Mouse (Mus musculus): ENCODE results near the gene Gm11213.

The Gm11213 gene

DNA sequence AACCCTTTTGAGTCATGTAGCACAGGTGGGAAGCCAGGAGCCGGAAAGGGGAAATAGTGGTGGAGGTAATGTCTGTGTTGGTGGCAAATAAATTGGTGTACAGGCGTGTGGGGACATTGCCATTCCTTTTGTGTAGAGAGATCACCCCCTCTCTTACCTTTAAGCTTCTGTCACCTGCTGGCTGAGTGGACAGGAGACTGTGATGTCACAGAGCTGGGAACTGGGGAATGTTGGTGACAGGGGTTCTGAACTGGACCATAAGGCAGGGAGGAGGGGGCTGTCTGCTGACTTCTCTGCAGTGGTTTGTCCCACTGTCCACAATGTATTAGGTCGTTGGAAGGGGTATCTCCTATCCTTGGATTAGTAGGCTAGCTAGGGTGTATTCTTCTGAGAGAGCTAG, at the start of gene Gm11213:
Gene Gm11213 (minus strand): TSS at position 317 of the 400 bp plus-strand sequence.
- DNase-seq (ENCODE audit: low read depth, low spot score): no peak

DNA sequence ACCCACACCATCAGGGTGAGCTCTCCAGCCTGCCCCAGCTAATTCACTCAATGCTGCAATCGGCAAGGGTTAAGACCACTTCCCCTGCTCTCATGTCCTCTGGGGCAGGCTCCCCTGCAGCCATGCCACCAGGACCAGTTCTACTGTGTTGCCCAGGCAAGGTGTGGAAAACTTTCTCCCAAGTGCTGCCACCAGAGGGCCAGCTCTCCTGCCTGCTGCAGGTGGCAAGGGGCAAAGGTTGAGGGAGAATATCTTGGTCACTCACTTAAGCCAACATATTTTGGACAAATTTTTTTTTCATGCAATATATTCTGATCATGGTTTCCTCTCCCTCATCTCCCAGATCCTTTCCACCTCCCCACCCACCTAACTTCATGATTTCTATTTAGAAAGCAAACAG, 49.3 kb upstream of the Gm11213 start:
- DNase-seq (ENCODE audit: low read depth, low spot score): no peak

GRCm38 (mm10) chr4:63643956-63644726, 39.1 kb upstream of the Gm11213 start:
- no peak for DNase-seq (ENCODE audit: low read depth, low spot score)

GRCm38 (mm10) chr4:63639842-63640241, 34.8 kb upstream of the Gm11213 start:
- DNase-seq (ENCODE audit: low read depth, low spot score): no peak

DNA sequence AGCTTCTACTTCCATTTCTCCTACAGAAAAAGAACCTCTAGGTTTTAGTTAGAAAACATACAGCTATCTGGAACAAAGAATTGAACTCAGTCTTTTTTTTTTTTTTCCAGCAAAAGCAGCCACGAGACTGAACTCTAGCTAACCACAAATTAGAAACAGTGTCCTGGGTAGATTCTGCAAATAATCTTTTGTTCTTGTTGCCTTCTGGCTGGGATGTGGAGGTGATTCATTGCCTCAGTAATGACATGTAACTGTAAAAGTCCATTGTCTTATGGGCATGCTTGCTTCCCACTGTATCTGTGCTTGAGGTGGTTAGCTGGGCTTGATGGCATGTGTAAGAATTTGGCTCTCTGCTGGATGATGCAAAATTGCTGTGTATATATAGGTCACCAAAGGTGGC, 33.5 kb upstream of the Gm11213 start:
- DNase-seq (ENCODE audit: low read depth, low spot score): no peak

DNA sequence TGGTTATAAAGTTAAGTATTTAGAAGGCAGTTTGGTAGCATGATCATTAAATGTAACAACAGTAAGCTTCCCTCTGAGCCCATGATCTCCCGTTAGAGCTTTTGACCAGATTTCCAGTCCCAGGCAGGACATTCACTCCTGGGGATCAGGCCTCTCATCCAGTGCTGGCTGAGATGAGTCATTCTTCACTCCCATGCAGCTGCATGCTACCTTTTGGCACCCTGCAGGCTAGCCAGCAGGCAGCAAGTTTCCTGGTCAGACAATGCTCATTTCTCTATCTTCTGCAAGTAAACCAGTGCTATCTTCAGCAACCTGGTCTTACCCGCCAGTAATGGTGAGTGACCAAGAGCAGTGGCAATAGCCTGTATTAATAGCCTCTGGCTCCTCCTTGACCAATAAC, 28.1 kb upstream of the Gm11213 start:
- DNase-seq (ENCODE audit: low read depth, low spot score): no peak

DNA sequence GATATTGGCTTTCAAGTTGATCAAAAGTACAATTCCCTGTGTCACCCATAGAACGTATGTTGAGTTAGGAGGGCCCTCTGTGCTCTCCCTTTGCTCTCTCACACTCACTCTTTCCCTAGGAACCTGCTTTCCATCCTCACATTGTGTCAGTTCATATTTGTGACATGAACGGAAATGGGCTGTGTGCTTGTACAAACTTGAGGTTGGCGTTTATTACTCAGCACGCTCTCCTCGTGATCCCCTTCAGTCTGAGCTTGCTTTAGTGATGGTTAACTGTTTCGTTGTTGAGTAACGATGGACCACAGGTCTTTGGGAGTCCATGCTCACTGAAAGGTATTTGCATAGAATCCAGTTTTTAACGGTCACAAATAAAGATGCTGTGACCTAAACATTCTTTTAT, 22.1 kb upstream of the Gm11213 start:
- no peak for DNase-seq (ENCODE audit: low read depth, low spot score)

- DNase-seq (ENCODE audit: low read depth, low spot score): no peak
Observed at GRCm38 (mm10) chr4:63625563-63626080, 20.6 kb upstream of the Gm11213 start.

DNA sequence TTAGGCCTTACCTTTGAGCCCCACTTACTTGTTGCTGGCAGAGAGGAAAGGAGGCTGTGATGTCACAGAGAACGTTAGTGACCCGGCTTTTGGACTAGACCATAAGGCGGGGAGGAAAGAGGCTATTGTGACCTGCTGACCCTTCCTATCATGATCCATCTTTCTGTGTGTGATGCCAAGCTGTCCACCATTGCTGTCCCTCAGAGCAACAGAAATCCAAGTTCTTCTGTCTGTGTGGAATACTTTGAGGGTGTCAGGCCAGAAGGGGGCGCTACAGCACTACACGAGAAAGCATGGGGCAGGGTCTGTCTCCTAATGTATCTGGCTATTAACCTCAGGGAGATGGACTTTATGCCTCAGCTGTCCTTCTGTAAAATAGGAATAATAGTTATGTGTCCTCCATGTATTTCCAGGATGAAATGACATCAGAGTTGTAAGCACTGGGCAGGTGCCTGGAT, 17.3 kb upstream of the Gm11213 start, which contains the start of gene Tex48:
Gene Tex48 (minus strand): TSS at position 51 of the 458 bp plus-strand sequence.
- DNase-seq (ENCODE audit: low read depth, low spot score): no peak

GRCm38 (mm10) chr4:63621861-63622260, 16.8 kb upstream of the Gm11213 start:
- DNase-seq (ENCODE audit: low read depth, low spot score): no peak

GRCm38 (mm10) chr4:63608391-63608790, 3.3 kb upstream of the Gm11213 start:
- DNase-seq (ENCODE audit: low read depth, low spot score): no peak

DNA sequence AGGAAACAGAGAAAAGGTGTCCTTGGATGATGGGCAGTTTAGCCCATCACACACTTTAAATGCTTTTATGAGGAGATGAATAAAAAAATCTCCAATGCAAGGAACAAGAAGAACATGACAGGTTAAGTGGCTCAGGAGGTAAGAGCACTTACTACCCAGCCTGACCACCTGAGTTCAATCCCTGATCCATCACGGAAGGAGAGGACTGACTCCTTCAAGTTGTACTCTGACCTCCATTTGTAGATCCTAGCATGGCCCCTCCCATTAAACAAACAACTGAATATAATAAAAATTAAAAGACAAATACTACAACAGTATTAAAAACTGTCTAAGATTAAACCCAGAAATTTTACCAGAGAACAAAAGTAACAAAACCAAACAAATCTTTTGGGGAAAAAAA, 907 bp upstream of the Gm11213 start:
- no peak for DNase-seq (ENCODE audit: low read depth, low spot score)

DNA sequence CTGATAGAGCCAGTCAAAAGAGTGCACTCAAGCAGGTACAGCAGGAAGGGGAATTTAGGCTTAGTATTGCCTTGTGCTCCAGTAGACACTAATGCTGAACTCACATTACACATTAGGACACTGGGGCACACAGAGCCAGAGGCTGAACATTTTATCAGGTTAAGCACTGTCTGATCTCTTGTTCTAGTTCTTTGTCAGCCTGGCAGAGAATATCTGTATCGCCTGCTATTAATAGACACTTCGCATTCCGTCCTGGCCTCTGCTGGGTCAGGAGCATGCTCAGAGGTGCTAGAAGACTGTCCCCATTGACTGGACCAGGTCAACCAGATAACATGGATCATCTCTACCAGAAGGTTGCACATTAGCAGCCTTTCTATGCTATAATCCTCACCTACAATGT, 484 bp upstream of the Gm11213 start:
- DNase-seq (ENCODE audit: low read depth, low spot score): no peak

DNA sequence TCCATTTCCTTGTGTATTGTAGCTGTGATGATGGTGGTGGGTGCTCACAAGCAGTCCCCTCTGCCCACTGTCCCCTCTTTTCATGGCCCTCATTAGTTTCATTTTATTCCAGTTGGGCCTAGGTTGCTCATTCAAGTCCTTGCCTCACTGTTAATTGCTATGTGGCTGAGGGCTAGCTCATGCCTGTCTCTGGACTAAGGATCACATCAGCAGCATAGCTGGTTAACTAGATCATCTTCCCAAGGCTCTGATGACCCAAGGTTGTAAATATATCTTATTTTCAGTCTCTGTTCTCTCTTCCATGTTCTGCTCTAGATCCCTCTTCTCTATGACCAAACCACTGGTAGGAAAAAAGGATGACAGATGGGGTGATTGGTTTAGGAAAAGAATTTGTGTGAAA, 3.8 kb downstream of the Gm11213 start:
- DNase-seq (ENCODE audit: low read depth, low spot score): no peak

DNA sequence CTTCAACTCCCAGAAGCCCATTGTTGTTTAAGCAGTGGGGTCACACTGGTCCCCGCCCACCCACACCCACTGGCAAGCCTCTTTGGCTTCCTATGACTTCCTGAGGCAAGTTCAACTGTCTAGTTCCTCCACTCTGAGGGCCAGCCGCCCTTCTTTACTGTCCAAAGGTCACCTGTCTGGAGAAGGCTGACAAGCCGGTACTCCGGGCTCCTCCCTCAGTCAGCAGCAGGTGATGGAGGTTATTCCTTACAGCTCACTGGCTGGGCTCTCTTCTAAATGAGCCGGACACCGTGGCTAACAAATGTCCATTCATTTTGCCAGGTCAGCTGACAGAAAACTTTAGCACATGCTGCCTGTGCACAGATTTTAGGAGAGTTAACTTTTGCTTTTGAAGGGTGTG, 4.3 kb downstream of the Gm11213 start:
- no peak for DNase-seq (ENCODE audit: low read depth, low spot score)

DNA sequence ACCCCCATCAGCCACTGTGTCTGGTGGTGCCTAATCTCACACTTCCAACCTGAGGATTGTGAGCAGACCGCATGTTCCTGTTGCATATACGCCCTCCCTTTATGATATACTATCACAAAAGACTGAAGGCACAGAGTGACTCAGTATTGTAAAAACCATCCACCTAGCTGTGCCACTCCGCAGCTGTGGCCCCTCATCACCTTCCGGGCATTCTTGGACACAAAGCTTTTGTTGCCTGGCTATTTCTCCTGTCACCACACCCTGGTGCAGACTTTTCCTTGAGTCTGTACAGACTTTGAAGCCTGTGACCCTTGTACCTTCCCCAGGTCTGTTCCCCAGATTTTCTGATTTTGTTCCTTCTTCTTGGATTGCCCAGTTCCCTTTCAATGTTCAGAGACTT, 9.1 kb downstream of the Gm11213 start:
- DNase-seq (ENCODE audit: low read depth, low spot score): no peak

- DNase-seq (ENCODE audit: low read depth, low spot score): no peak
Observed at GRCm38 (mm10) chr4:63595259-63595658, 9.8 kb downstream of the Gm11213 start.

GRCm38 (mm10) chr4:63594459-63595110, 10.5 kb downstream of the Gm11213 start:
- DNase-seq (ENCODE audit: low read depth, low spot score): no peak

DNA sequence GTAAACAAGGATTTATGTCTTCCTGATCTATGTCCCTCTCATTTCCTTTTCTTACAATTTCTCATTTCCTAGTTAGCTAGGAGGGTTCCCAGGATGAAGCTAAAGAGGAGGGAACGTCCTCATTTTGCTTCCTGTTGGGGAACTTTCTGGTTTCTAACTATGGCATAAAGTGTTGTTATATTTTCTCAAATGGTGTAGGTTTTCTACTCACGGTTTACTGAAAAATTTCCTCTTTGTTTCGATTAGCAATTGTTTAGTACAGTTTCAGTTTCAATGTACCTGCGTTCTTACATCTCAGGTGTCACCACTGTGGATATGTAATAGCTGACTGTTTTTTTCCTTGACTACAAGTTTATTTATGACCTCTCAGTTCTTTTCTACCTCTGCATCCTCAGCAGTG, 14.5 kb downstream of the Gm11213 start:
- no peak for DNase-seq (ENCODE audit: low read depth, low spot score)

DNA sequence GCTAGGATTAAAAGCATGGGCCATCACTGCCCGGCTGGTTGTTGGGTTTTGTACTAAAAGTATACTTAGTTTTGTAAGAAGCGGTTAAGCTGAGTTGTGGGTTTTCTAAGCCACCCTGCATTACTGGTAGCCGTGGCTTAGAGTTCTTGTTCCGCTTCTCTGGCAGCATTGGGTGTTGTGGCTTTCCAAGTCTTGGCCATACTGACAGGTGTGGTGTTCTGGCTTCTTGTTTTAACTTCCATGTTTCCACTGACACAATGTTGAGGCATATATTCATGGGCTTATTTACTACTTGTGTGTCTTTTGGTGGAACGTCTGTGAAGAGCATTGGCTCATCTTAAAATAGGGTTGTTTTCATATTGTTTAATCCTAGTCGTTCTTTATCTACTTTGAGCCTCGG, 15.1 kb downstream of the Gm11213 start:
- DNase-seq (ENCODE audit: low read depth, low spot score): no peak

- DNase-seq (ENCODE audit: low read depth, low spot score): no peak
Observed at GRCm38 (mm10) chr4:63586240-63586639, 18.8 kb downstream of the Gm11213 start.

- no peak for DNase-seq (ENCODE audit: low read depth, low spot score)
Observed at GRCm38 (mm10) chr4:63585216-63585615, 19.8 kb downstream of the Gm11213 start.

GRCm38 (mm10) chr4:63582580-63582979, 22.5 kb downstream of the Gm11213 start:
- DNase-seq (ENCODE audit: low read depth, low spot score): no peak
